ENCODE assay signal across 1 mouse cellular context in the genomic region with DNA sequence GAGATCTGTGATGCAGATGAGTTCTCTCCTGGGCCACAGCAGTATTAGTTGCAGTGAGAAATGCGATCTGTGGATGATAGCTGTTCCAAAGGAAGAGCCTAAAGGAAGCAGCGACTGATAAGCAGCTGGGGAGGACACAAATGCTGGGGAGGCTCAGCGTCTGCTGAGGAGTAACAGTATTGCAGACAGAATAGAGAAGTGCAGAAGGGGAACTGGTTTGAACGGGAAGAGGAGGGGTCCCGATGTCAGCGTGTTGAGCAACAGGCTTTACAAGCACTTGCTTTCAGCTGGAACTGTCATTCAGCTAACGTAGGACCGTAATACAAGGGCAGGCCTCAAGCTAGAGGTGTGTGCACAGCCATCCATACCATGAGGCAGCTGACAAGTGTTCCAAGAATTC.
TF ChIP-seq lines count a peak whose summit lies in the region.

No protein-coding gene starts in this region.

TF ChIP-seq in MEL, 35 proteins besides CTCF, POLR2A, EP300 and RAD21 (continued from another document):
- peak; percentile 87 for TF ChIP-seq ETS1 (IDR thresholded peaks at IDR 0.05; ENCODE audit: low read depth, low read length)
- TF ChIP-seq CHD2 (IDR thresholded peaks at IDR 0.05; ENCODE audit: low read length) = no peak
- no peak for TF ChIP-seq ELF1 (IDR thresholded peaks at IDR 0.05; ENCODE audit: low read depth, low read length)
- no peak for TF ChIP-seq MEF2A (IDR thresholded peaks at IDR 0.05; ENCODE audit: extremely low read depth, insufficient replicate concordance, low read depth, low read length, poor library complexity, severe bottlenecking)
- TF ChIP-seq MAX (IDR thresholded peaks at IDR 0.05; ENCODE audit: low read length) = no peak
- TF ChIP-seq SMC3 (IDR thresholded peaks at IDR 0.05; ENCODE audit: low read depth, low read length) = no peak
- TF ChIP-seq KAT2A (conservative IDR thresholded peaks at IDR 0.05; ENCODE audit: low read depth, low read length) = no peak
- TF ChIP-seq SIN3A (IDR thresholded peaks at IDR 0.05; ENCODE audit: low read length) = peak; percentile 75
- TF ChIP-seq ZMIZ1 (IDR thresholded peaks at IDR 0.05; ENCODE audit: low read depth, low read length) = no peak
- TF ChIP-seq MYC (IDR thresholded peaks at IDR 0.05; ENCODE audit: low read depth, low read length) = 0 out of 2 replicates have a peak, but pooled peaks have one; percentile 59
- peak; percentile 37; the same call in 1 of the 2 replicates for TF ChIP-seq MXI1 (IDR thresholded peaks at IDR 0.05; ENCODE audit: low read depth, low read length)
- 0 out of 2 replicates have a peak, but pooled peaks have one; percentile 12 for TF ChIP-seq TBP (IDR thresholded peaks at IDR 0.05; ENCODE audit: low read depth, low read length)
- peak; percentile 75; the same call in 1 of the 2 replicates for TF ChIP-seq RCOR1 (IDR thresholded peaks at IDR 0.05; ENCODE audit: low read depth, low read length)
- TF ChIP-seq UBTF (IDR thresholded peaks at IDR 0.05; ENCODE audit: borderline replicate concordance, insufficient read depth, low read depth, low read length) = no peak
- no peak for TF ChIP-seq USF2 (IDR thresholded peaks at IDR 0.05; ENCODE audit: borderline replicate concordance in 1 of 2, insufficient read depth in 1 of 2, low read depth in 1 of 2, low read length in 2 of 2)
- peak; percentile 93 for TF ChIP-seq GATA1 (IDR thresholded peaks at IDR 0.05; ENCODE audit: low read depth, low read length)
- TF ChIP-seq ZNF384 (IDR thresholded peaks at IDR 0.05; ENCODE audit: low read depth, low read length) = no peak
- TF ChIP-seq ZC3H11A (IDR thresholded peaks at IDR 0.05; ENCODE audit: low read depth, low read length) = no peak
- TF ChIP-seq USF1 (IDR thresholded peaks at IDR 0.05; ENCODE audit: low read depth, low read length) = no peak
- no peak for TF ChIP-seq NRF1 (IDR thresholded peaks at IDR 0.05; ENCODE audit: insufficient read depth, low read depth, low read length, poor library complexity, severe bottlenecking)
- TF ChIP-seq TCF12 (IDR thresholded peaks at IDR 0.05; ENCODE audit: low read depth, low read length) = peak; percentile 35; the same call in 1 of the 2 replicates
- TF ChIP-seq MAZ (IDR thresholded peaks at IDR 0.05; ENCODE audit: low read depth, low read length) = no peak
- no peak for TF ChIP-seq HCFC1 (IDR thresholded peaks at IDR 0.05; ENCODE audit: low read depth, low read length)
- no peak for TF ChIP-seq ZKSCAN1 (IDR thresholded peaks at IDR 0.05; ENCODE audit: low read depth, low read length)
- no peak for TF ChIP-seq JUND (IDR thresholded peaks at IDR 0.05; ENCODE audit: low read depth, low read length)
- TF ChIP-seq BHLHE40 (IDR thresholded peaks at IDR 0.05; ENCODE audit: borderline replicate concordance, low read depth, low read length) = no peak
- TF ChIP-seq GABPA (IDR thresholded peaks at IDR 0.05; ENCODE audit: low read depth, low read length) = no peak
- no peak for TF ChIP-seq E2F4 (IDR thresholded peaks at IDR 0.05; ENCODE audit: borderline replicate concordance, low read depth, low read length)
- no peak for TF ChIP-seq CHD1 (IDR thresholded peaks at IDR 0.05; ENCODE audit: low read depth, low read length)
TF ChIP-seq in MEL: peak in this region for 9.
